In the genomic region with DNA sequence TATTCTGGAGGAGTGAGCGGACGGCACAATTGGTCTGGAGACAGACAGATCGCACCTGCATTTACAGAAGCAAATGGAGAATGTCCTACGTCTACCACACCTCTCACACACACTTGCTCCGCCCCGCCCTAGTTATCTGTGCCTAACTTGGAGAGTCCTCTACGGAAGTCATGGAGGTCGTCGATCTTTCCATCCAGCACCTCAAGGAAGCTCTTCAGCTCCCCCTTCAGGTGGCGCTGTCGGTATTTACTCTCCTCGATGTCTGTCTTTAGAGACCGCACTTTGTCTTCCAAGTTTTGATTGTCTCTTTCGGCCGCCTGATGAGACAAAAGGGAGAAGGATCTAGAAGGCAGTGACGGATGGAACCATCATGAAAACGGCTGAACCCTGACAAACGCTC, we compare ENCODE assay signal across 10 mouse cellular contexts. TPM values are rescaled to one million over a fixed set of nuclear protein-coding genes. Genes with fewer than 3 reads are reported as not detected.
DNase-seq lines count a peak whose midpoint lies in the region; ATAC-seq and TF ChIP-seq lines count a peak whose summit lies in the region.
"Had no signal": no experiment of that assay in that cellular context is flagged by ENCODE, and none has a peak within 500 bp of the region (broad histone marks: within the 10 kb centered on the region; RNA-seq: fewer than 3 reads in every experiment).

No protein-coding gene starts in this region.

- H3K36me3 ChIP-seq in hindbrain, embryonic 10.5 days, result peaks cover 4% of the 10 kb centered on the region; the same call in 1 of the 2 replicates
- H3K36me3 ChIP-seq in hindbrain, embryonic 14.5 days (replicated peaks; ENCODE audit: control insufficient read depth, insufficient read depth), result no peaks in the 10 kb centered on the region
- no peaks in the 10 kb centered on the region for H3K36me3 ChIP-seq in ES-Bruce4 (ENCODE audit: control insufficient read depth, insufficient read depth, low read length, poor library complexity, severe bottlenecking)
- H3K36me3 ChIP-seq in liver, embryonic 12.5 days, result 0 out of 2 replicates have a peak, but pooled peaks cover 4% of the 10 kb centered on the region
- H3K36me3 ChIP-seq: embryonic facial prominence, embryonic 13.5 days had no signal

- 62% methylated on average over 18 of the region's 18 CpGs for WGBS in hindbrain, embryonic 10.5 days
- 59% methylated on average over 18 of the region's 18 CpGs for WGBS in hindbrain, embryonic 14.5 days
- WGBS in bone marrow, adult 2 months, result 55% methylated on average over 18 of the region's 18 CpGs
- WGBS in liver, embryonic 12.5 days (ENCODE audit: insufficient replicate concordance), result 37% methylated on average over 18 of the region's 18 CpGs

- no peak for ATAC-seq in hindbrain, embryonic 14.5 days (ENCODE audit: low FRiP score)
- peak; percentile 74 for ATAC-seq in liver, embryonic 12.5 days
- ATAC-seq in cerebellum, adult (ENCODE audit: insufficient number of reproducible peaks, low FRiP score, low TSS enrichment), result no peak

- H3K27me3 ChIP-seq in hindbrain, embryonic 10.5 days (ENCODE audit: insufficient read depth, poor library complexity, severe bottlenecking), result no peaks in the 10 kb centered on the region
- no peaks in the 10 kb centered on the region for H3K27me3 ChIP-seq in hindbrain, embryonic 14.5 days (ENCODE audit: control insufficient read depth, insufficient read depth, low read length)
- no peaks in the 10 kb centered on the region for H3K27me3 ChIP-seq in ES-Bruce4 (ENCODE audit: control insufficient read depth, insufficient read depth, low read length, poor library complexity, severe bottlenecking)
- H3K27me3 ChIP-seq in liver, embryonic 12.5 days (replicated peaks), result no peaks in the 10 kb centered on the region
- H3K27me3 ChIP-seq: embryonic facial prominence, embryonic 13.5 days; limb, embryonic 12.5 days had no signal

- H3K27ac ChIP-seq in hindbrain, embryonic 10.5 days, result no peak overlapping the region
- no peak overlapping the region for H3K27ac ChIP-seq in hindbrain, embryonic 14.5 days
- H3K27ac ChIP-seq in ES-Bruce4 (ENCODE audit: insufficient read depth, low read length), result no peak overlapping the region
- no peak overlapping the region for H3K27ac ChIP-seq in bone marrow, adult 2 months (ENCODE audit: control insufficient read depth, insufficient read depth, low read depth, low read length, poor library complexity)
- H3K27ac ChIP-seq in liver, embryonic 12.5 days, result no peak overlapping the region
- H3K27ac ChIP-seq: embryonic facial prominence, embryonic 13.5 days; limb, embryonic 12.5 days had no signal

- TF ChIP-seq POLR2A in ES-Bruce4 (IDR thresholded peaks at IDR 0.05; ENCODE audit: insufficient read depth, low read length), result no peak
- no peak for TF ChIP-seq POLR2A in bone marrow, adult 2 months (IDR thresholded peaks at IDR 0.05; ENCODE audit: borderline replicate concordance, control insufficient read depth, low read depth, low read length)

- no peak overlapping the region for H3K4me3 ChIP-seq in hindbrain, embryonic 10.5 days
- no peak overlapping the region for H3K4me3 ChIP-seq in hindbrain, embryonic 14.5 days (replicated peaks; ENCODE audit: low read length)
- H3K4me3 ChIP-seq in ES-Bruce4 (ENCODE audit: low read depth, low read length), result 0 out of 2 replicates have a peak overlapping the region, but pooled peaks have one; percentile 12
- no peak overlapping the region for H3K4me3 ChIP-seq in bone marrow, adult 2 months (replicated peaks; ENCODE audit: control insufficient read depth, low read depth, low read length)
- no peak overlapping the region for H3K4me3 ChIP-seq in liver, embryonic 12.5 days
- H3K4me3 ChIP-seq: embryonic facial prominence, embryonic 13.5 days; limb, embryonic 12.5 days had no signal

- 0 out of 2 replicates have a peak, but pooled peaks have one; percentile 6 for TF ChIP-seq EP300 in ES-Bruce4 (IDR thresholded peaks at IDR 0.05; ENCODE audit: insufficient read depth, low read depth, low read length)

- H3K9me3 ChIP-seq in hindbrain, embryonic 10.5 days, result no peaks in the 10 kb centered on the region
- H3K9me3 ChIP-seq in hindbrain, embryonic 14.5 days (ENCODE audit: control insufficient read depth, low read length), result no peaks in the 10 kb centered on the region
- H3K9me3 ChIP-seq in ES-Bruce4 (replicated peaks; ENCODE audit: control insufficient read depth, insufficient read depth, low read length, poor library complexity, severe bottlenecking), result no peaks in the 10 kb centered on the region
- H3K9me3 ChIP-seq in liver, embryonic 12.5 days (replicated peaks), result no peaks in the 10 kb centered on the region
- H3K9me3 ChIP-seq: embryonic facial prominence, embryonic 13.5 days; limb, embryonic 12.5 days had no signal

- peak; percentile 13 for DNase-seq in hindbrain, embryonic 10.5 days (ENCODE audit: low spot score)
- no peak for DNase-seq in hindbrain, embryonic 14.5 days (ENCODE audit: low spot score)
- DNase-seq in thymus, postnatal 25 days, result peak; percentile 24
- no peak for DNase-seq in urinary bladder, postnatal 14 days (ENCODE audit: low spot score)

- peaks cover 12% of the 10 kb centered on the region for H3K4me1 ChIP-seq in hindbrain, embryonic 10.5 days (replicated peaks)
- H3K4me1 ChIP-seq in hindbrain, embryonic 14.5 days (replicated peaks; ENCODE audit: control insufficient read depth, insufficient read depth, low read length), result no peaks in the 10 kb centered on the region
- no peaks in the 10 kb centered on the region for H3K4me1 ChIP-seq in ES-Bruce4 (ENCODE audit: control insufficient read depth, insufficient read depth, low read length)
- no peaks in the 10 kb centered on the region for H3K4me1 ChIP-seq in bone marrow, adult 2 months (ENCODE audit: control insufficient read depth, insufficient read depth, low read length)
- peaks cover 29% of the 10 kb centered on the region for H3K4me1 ChIP-seq in liver, embryonic 12.5 days
- H3K4me1 ChIP-seq: embryonic facial prominence, embryonic 13.5 days; limb, embryonic 12.5 days had no signal

- H3K4me2 ChIP-seq in hindbrain, embryonic 14.5 days (replicated peaks), result no peak overlapping the region
- H3K4me2 ChIP-seq in liver, embryonic 12.5 days, result peak overlapping the region; percentile 37
- H3K4me2 ChIP-seq: embryonic facial prominence, embryonic 13.5 days; limb, embryonic 12.5 days had no signal

- TF ChIP-seq CTCF in ES-Bruce4 (IDR thresholded peaks at IDR 0.05; ENCODE audit: low read depth, low read length), result peak; percentile 64
- peak; percentile 24; the same call in 1 of the 2 replicates for TF ChIP-seq CTCF in bone marrow, adult 2 months (IDR thresholded peaks at IDR 0.05; ENCODE audit: control insufficient read depth, insufficient read depth, low read length)

- no peak overlapping the region for H3K9ac ChIP-seq in hindbrain, embryonic 14.5 days
- no peak overlapping the region for H3K9ac ChIP-seq in ES-Bruce4 (ENCODE audit: low read depth, poor library complexity, severe bottlenecking)
- H3K9ac ChIP-seq in liver, embryonic 12.5 days, result no peak overlapping the region
- H3K9ac ChIP-seq: embryonic facial prominence, embryonic 13.5 days; limb, embryonic 12.5 days had no signal

RNA-seq across cellular contexts. Expression of gene Whamm, which starts 39.1 kb away (rescaled TPM):
- polyA plus RNA-seq in hindbrain, embryonic 10.5 days (2016; fragmentation: Nextera tagmentation; extraction: Ambion mirVana), result 2.9 and 4.2 TPM in 2 replicates
- 8.5 and 9.9 TPM in 2 replicates for polyA plus RNA-seq in hindbrain, embryonic 14.5 days (2014; fragmentation: Nextera tagmentation; extraction: Ambion mirVana)
- 11.1 and 12.0 TPM in 2 replicates for polyA plus RNA-seq in ES-Bruce4 (2011; ENCODE audit: insufficient read depth, insufficient read length, low read depth, missing spikeins)
- polyA plus RNA-seq in bone marrow, adult 2 months (2011; ENCODE audit: insufficient read depth, insufficient read length, low replicate concordance, missing spikeins), result 11.3 and 18.2 TPM in 2 replicates
- 8.2 and 9.6 TPM in 2 replicates for polyA plus RNA-seq in liver, embryonic 12.5 days (2016; fragmentation: Nextera tagmentation; extraction: Ambion mirVana)

RNA-seq across cellular contexts. Expression of gene Fsd2, which starts 43.4 kb away (rescaled TPM):
- 0.07 and 0.54 TPM in 2 replicates for polyA plus RNA-seq in hindbrain, embryonic 10.5 days (2016; fragmentation: Nextera tagmentation; extraction: Ambion mirVana)
- 0.10 and 0.21 TPM in 2 replicates for polyA plus RNA-seq in hindbrain, embryonic 14.5 days (2014; fragmentation: Nextera tagmentation; extraction: Ambion mirVana)
- not detected in 2 replicates for polyA plus RNA-seq in ES-Bruce4 (2011; ENCODE audit: insufficient read depth, insufficient read length, low read depth, missing spikeins)
- polyA plus RNA-seq in bone marrow, adult 2 months (2011; ENCODE audit: insufficient read depth, insufficient read length, low replicate concordance, missing spikeins), result 0.75 and 1.1 TPM in 2 replicates
- 0.05 and 0.06 TPM in 2 replicates for polyA plus RNA-seq in liver, embryonic 12.5 days (2016; fragmentation: Nextera tagmentation; extraction: Ambion mirVana)

Comparison
In these comparisons a context has a peak if more than half of its experiments do, and no peak if none do; other contexts are left out.
1. DNase-seq: peak in hindbrain, embryonic 10.5 days (single experiment) and thymus, postnatal 25 days (single experiment); none in hindbrain, embryonic 14.5 days (single experiment) and urinary bladder, postnatal 14 days (single experiment).